Mouse (Mus musculus) embryonic fibroblast, embryonic 13.5 days (primary cell): Measurements from ENCODE around the gene Pcsk7. TPM values are rescaled to one million over a fixed set of nuclear protein-coding genes. Genes with fewer than 3 reads are reported as not detected.
A peak's percentile ranks its signal among the peaks of the same experiment; 100 is the strongest.

ENCODE experiments used
- H3K27ac ChIP-seq: 2 replicates; pipeline ENCODE4 v1.5.1; 2012; ENCODE audit warnings: low read length, control low read depth, inconsistent platforms; ENCODE audit not compliant: insufficient read depth
- H3K4me1 ChIP-seq: 2 replicates; pipeline ENCODE4 v1.6.1; 2011; ENCODE audit warnings: low read length; ENCODE audit not compliant: control insufficient read depth, insufficient read depth
- H3K4me3 ChIP-seq: 2 replicates; pipeline ENCODE4 v1.5.1; 2011; ENCODE audit warnings: mild to moderate bottlenecking, control low read depth, low read length; ENCODE audit not compliant: insufficient read depth
- CTCF ChIP-seq: IDR thresholded peaks from 2 replicates; pipeline ENCODE4 v1.5.1; 2011; ENCODE audit warnings: mild to moderate bottlenecking, control low read depth, low read length, moderate library complexity, borderline replicate concordance; ENCODE audit not compliant: insufficient read depth
- POLR2A ChIP-seq: IDR thresholded peaks from 2 replicates; pipeline ENCODE4 v1.6.1; 2011; ENCODE audit warnings: low read depth, mild to moderate bottlenecking, control low read depth, low read length, moderate library complexity
- polyA plus RNA-seq: library from polyadenylated mRNA; stranded (reverse); fragments of >200 nt; gene quantifications from 2 replicates; pipeline ENCODE4 v1.2.4, GENCODE M21; 2011; ENCODE audit warnings: low read depth; ENCODE audit not compliant: missing spikeins, insufficient read length

Gene Pcsk7
- 19.6 and 24.0 TPM in 2 replicates for polyA plus RNA-seq

- Histone ChIP-seq H3K4me1 (no peaks in the 10 kb centered on the region), H3K27ac (peak within 1 kb of the TSS; percentile 97), H3K4me3 (peak within 1 kb of the TSS; percentile 97)
- TF ChIP-seq POLR2A, result peak; percentile 85
- peak; percentile 66 for TF ChIP-seq CTCF
Measured at GRCm38 (mm10) chr9:45906355-45907077, at the start of gene Pcsk7, which contains the start of gene Rnf214. Gene Pcsk7 (plus strand): TSS chr9:45906497. Gene Rnf214 (minus strand): TSS chr9:45906911.

DNA sequence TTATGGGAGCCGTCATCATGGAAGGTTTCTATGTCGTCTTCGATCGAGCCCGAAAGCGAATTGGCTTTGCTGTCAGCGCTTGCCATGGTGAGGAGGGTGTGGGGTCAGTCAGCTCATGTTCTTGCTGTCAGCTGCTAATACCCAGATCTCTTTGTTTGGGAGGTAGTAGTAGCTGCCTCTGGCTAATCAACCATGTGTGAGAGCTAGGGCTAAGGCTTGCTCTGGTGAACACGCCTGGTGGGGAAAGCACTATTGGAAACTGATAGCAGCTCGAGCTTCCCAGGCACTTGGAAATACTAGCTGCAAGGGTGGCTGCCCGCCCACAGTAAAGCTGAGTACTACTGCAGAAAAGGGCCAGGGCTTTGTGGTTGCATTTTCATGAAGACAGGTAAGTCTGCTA lies 46.9 kb upstream of the Pcsk7 start:
- TF ChIP-seq CTCF (no peak), POLR2A (no peak)

DNA sequence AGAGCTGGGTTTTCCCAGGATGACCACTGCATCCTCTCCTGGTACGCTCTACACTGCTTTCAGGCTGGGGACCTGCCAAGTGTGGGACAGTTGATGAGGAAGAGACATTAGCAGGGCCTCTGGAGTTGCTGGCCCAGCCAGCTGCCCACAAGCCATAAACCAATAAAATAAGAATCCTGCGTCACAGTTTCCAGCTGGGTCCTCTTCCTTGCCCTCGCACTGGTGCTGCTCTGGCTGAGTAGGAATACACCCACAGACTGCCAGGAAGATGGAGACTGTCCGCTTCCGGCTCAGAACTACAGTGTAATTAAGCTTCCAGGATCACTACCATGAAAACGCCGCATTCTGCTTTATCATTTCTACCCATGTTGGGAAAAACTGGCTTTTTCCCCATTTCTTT lies 44.5 kb upstream of the Pcsk7 start:
- no peak for TF ChIP-seq POLR2A
- TF ChIP-seq CTCF, result no peak
- no peaks in the 10 kb centered on the region for H3K4me1 ChIP-seq
- no peak overlapping the region for H3K27ac ChIP-seq
- H3K4me3 ChIP-seq, result no peak overlapping the region

More for the DNA sequence above, 46.9 kb upstream of the Pcsk7 start:
- Histone ChIP-seq H3K4me1 (no peaks in the 10 kb centered on the region), H3K4me3 (no peak overlapping the region), H3K27ac (no peak overlapping the region)

DNA sequence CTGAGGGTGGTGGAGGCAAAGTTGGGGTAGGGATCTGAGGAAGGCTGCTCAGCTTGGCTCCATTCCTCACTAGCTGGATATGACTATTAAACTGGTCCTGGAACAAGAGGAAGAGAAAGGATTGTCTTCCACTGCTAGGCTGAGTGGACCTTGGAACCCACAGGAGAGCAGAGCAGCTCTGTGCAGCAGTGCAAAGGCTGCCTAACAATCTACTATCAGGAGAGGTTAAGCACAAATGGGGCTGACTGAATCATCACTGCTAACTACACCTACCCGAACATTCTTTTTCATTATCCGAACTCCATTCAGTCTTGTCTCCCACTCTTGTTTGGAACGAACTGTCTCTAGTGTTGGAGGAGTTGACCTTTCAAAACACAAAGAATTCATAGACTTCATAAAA lies 37.1 kb upstream of the Pcsk7 start:
- Histone ChIP-seq H3K4me1 (no peaks in the 10 kb centered on the region), H3K4me3 (no peak overlapping the region), H3K27ac (no peak overlapping the region)
- no peak for TF ChIP-seq CTCF
- TF ChIP-seq POLR2A, result no peak

DNA sequence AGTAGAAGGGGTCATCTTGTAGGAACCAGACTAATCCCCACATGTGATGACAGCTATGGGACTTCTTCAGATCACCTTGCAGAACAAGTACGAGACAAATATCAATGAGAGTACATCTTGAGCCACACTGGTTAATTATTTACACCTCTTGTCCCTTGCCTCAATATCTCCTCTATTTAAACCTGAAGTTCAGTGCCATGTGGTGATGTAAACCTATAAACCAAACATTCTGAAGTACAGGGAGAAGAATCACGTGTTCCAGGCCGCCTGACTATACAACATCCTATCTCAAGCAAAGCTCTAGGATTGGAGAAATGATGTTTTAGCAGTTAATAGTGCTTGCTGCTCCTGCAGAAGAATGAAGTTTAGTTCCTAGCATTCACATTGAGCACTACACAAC lies 36.0 kb upstream of the Pcsk7 start:
- no peaks in the 10 kb centered on the region for H3K4me1 ChIP-seq

GRCm38 (mm10) chr9:45877928-45878327 lies 28.4 kb upstream of the Pcsk7 start:
- no peak for TF ChIP-seq CTCF
- TF ChIP-seq POLR2A, result no peak
- no peak overlapping the region for H3K4me3 ChIP-seq
- H3K4me1 ChIP-seq, result peaks cover 7% of the 10 kb centered on the region
- H3K27ac ChIP-seq, result no peak overlapping the region

More for the DNA sequence above, 36.0 kb upstream of the Pcsk7 start:
- TF ChIP-seq POLR2A (no peak), CTCF (no peak)
- H3K27ac ChIP-seq, result no peak overlapping the region
- no peak overlapping the region for H3K4me3 ChIP-seq

DNA sequence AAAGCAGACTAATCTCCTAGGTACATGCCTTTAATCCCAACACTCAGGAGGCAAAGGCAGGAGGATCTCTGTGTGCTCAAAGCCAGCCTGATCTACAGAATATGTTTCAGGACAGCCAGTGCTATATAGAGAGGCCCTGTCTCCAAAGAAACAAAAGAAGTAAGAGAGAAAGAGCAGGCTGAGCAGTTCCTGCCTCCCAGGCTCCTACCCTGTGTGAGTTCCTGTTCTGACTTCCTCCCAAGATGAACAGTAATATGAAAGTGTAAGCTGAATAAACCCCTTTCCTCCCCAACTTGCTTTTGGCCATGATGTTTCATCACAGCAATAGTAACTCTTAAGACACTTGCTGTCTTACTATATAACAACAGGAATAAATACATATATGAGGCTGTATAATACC lies 12.6 kb upstream of the Pcsk7 start:
- no peak overlapping the region for H3K4me3 ChIP-seq
- no peak overlapping the region for H3K27ac ChIP-seq
- no peaks in the 10 kb centered on the region for H3K4me1 ChIP-seq
- TF ChIP-seq POLR2A (no peak), CTCF (no peak)

- H3K4me1 ChIP-seq, result no peaks in the 10 kb centered on the region
- peak overlapping the region; percentile 62; the same call in 1 of the 2 replicates for H3K27ac ChIP-seq
- TF ChIP-seq CTCF, result no peak
- H3K4me3 ChIP-seq, result peak overlapping the region; percentile 97
Measured at GRCm38 (mm10) chr9:45905196-45905595, 1.1 kb upstream of the Pcsk7 start.

GRCm38 (mm10) chr9:45905811-45906237 lies 473 bp upstream of the Pcsk7 start:
- TF ChIP-seq CTCF, result no peak
- TF ChIP-seq POLR2A, result peak; percentile 26; the same call in 1 of the 2 replicates
- Histone ChIP-seq H3K27ac (peak overlapping the region; percentile 62), H3K4me3 (peak overlapping the region; percentile 97), H3K4me1 (no peaks in the 10 kb centered on the region)

DNA sequence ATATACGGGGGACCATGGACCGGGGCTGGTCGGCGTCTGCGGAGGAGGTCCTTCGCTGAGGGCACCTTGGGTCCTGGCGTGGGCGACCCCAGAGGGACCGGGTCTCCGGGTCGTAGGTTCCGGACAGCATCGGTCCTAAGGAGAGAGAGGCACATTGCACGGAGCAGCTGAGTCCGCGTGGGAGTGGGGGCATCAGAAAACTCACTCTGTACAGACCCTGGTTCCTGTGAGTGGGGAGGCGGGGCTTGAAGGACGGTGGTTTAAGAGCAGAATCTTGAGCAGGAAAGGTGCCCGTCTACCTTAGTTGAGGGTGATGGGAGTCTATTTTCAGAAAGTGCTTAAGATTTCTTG lies 756 bp downstream of the Pcsk7 start:
- Histone ChIP-seq H3K4me3 (peak overlapping the region; percentile 96), H3K27ac (peak overlapping the region; percentile 47), H3K4me1 (no peaks in the 10 kb centered on the region)
- no peak for TF ChIP-seq CTCF
